Mouse (Mus musculus) neural tube, embryonic 14.5 days (tissue): ENCODE results near the gene Gm5108. TPM values are rescaled to one million over a fixed set of nuclear protein-coding genes. Genes with fewer than 3 reads are reported as not detected.

Experiments used
- ATAC-seq: fragments of 200-750 bp; cut with Nextera tagmentation; 2 replicates; pipeline ENCODE4 v1.8.0; 2017; ENCODE audit warnings: low read depth, mild to moderate bottlenecking, moderate TSS enrichment, moderate library complexity
- H3K27ac ChIP-seq: fragments of 300-500 bp; sonication (generic); 2 replicates; pipeline ENCODE4 v1.5.1; 2014; ENCODE audit warnings: low read depth, mild to moderate bottlenecking, control low read depth, low read length, moderate library complexity, mixed read lengths
- H3K27me3 ChIP-seq: fragments of 300-500 bp; sonication (generic); 2 replicates; pipeline ENCODE4 v1.6.1; 2014; ENCODE audit warnings: low read length; ENCODE audit not compliant: control insufficient read depth, insufficient read depth
- H3K36me3 ChIP-seq: fragments of 300-500 bp; sonication (generic); 2 replicates; pipeline ENCODE4 v1.6.1; 2014; ENCODE audit warnings: low read length, mixed read lengths; ENCODE audit not compliant: control insufficient read depth, insufficient read depth
- H3K4me1 ChIP-seq: fragments of 300-500 bp; sonication (generic); 2 replicates; pipeline ENCODE4 v1.6.1; 2014; ENCODE audit warnings: low read length; ENCODE audit not compliant: control insufficient read depth, insufficient read depth
- H3K4me2 ChIP-seq: fragments of 300-500 bp; sonication (generic); 2 replicates; pipeline ENCODE4 v1.6.1; 2014; ENCODE audit warnings: mild to moderate bottlenecking, low read depth, low read length, control low read depth
- H3K4me3 ChIP-seq: fragments of 300-500 bp; sonication (generic); 2 replicates; pipeline ENCODE4 v1.5.1; 2014; ENCODE audit warnings: low read depth, low read length, control low read depth, mixed read lengths
- H3K9ac ChIP-seq: fragments of 300-500 bp; sonication (generic); replicated peaks from 2 replicates; pipeline ENCODE4 v1.6.1; 2014; ENCODE audit warnings: low read depth, mild to moderate bottlenecking, control low read depth, low read length, mixed read lengths
- H3K9me3 ChIP-seq: fragments of 300-500 bp; sonication (generic); 2 replicates; pipeline ENCODE4 v1.6.1; 2016; ENCODE audit warnings: low read length; ENCODE audit not compliant: control insufficient read depth
- WGBS: fragments of 180-500 bp; shearing (Covaris S2); extraction: QIAGEN DNeasy Blood & Tissue Kit; methylation state at CpG from one replicate; pipeline ENCODE4 v1.1.7; 2014; 5-methylcytosine and 5-hydroxymethylcytosine counted together
- polyA plus RNA-seq: library from polyadenylated mRNA; unstranded; fragments of >200 nt; fragmentation: Nextera tagmentation; extraction: Ambion mirVana; gene quantifications from 2 replicates; pipeline ENCODE4 v1.2.1, GENCODE M21; 2014

Gm5108 gene
- polyA plus RNA-seq, result not detected in 2 replicates

- ATAC-seq, result no peak
- no peaks in the 10 kb centered on the region for H3K9me3 ChIP-seq
- no peaks in the 10 kb centered on the region for H3K36me3 ChIP-seq
- no peak within 1 kb of the TSS for H3K9ac ChIP-seq
- no peak within 1 kb of the TSS for H3K4me3 ChIP-seq
- H3K4me2 ChIP-seq, result no peak within 1 kb of the TSS
- no peaks in the 10 kb centered on the region for H3K27me3 ChIP-seq
- H3K27ac ChIP-seq, result no peak within 1 kb of the TSS
- WGBS, result 94% methylated on average over 2 of the region's 2 CpGs
- no peaks in the 10 kb centered on the region for H3K4me1 ChIP-seq
Observed at GRCm38 (mm10) chr5:67941369-67941768, at the start of gene Gm5108. Gene Gm5108 (plus strand): TSS chr5:67941669.

- H3K9ac ChIP-seq, result no peak overlapping the region
- no peak for ATAC-seq
Observed at GRCm38 (mm10) chr5:67898921-67899320, 42.5 kb upstream of the Gm5108 start.

DNA sequence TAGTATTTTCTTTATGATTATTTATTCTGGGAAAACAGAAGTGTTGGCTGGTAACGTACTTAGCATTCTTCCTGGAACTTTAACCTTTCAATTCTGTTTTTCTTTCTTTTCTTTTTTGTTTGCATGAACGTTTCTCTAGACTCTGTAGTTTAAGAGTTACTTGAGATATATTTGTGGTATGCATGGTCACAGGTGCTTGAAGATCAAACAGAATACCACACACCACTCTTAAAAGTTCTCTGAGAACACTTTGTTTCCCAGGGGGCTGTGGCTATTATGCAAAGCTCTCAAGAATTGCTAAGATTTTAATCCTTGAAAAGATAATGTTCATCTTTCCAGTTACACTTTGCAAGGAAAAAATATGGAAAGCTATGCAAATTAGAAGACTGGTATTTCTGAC is 36.9 kb upstream of the Gm5108 start:
- no peaks in the 10 kb centered on the region for H3K27me3 ChIP-seq
- no peaks in the 10 kb centered on the region for H3K4me1 ChIP-seq
- no peaks in the 10 kb centered on the region for H3K36me3 ChIP-seq
- H3K4me2 ChIP-seq, result no peak overlapping the region
- no peak overlapping the region for H3K9ac ChIP-seq
- H3K27ac ChIP-seq, result no peak overlapping the region
- H3K4me3 ChIP-seq, result no peak overlapping the region
- no peak for ATAC-seq
- 73% methylated on average over 2 of the region's 2 CpGs for WGBS
- H3K9me3 ChIP-seq, result no peaks in the 10 kb centered on the region

More at GRCm38 (mm10) chr5:67898921-67899320, 42.5 kb upstream of the Gm5108 start:
- 89% methylated on average over 1 of the region's 1 CpGs for WGBS
- Histone ChIP-seq H3K36me3 (no peaks in the 10 kb centered on the region), H3K4me3 (no peak overlapping the region), H3K27me3 (no peaks in the 10 kb centered on the region), H3K4me1 (no peaks in the 10 kb centered on the region), H3K4me2 (no peak overlapping the region), H3K9me3 (no peaks in the 10 kb centered on the region), H3K27ac (no peak overlapping the region)

DNA sequence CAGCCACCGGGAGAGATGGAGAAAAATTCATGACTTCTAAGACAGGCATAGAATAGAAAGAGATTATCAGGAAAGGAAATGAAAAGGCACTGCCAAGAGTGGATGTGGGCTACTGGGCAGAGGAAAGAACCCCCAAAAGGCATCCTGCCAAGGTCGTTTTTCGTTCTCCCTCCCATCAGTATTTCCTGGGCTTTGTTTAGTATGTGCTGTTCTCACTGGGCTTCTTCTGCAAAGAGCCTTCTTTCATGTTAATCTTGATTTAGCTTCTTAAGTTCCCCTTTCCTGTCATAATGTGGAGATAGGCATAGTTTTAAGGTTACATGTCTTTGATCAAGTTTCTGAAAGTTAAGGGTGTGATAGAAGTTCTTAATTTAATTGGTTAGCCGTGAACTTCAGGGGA is 10.9 kb upstream of the Gm5108 start:
- Histone ChIP-seq H3K4me1 (no peaks in the 10 kb centered on the region), H3K4me2 (no peak overlapping the region), H3K9me3 (no peaks in the 10 kb centered on the region), H3K27me3 (no peaks in the 10 kb centered on the region), H3K9ac (no peak overlapping the region), H3K36me3 (no peaks in the 10 kb centered on the region), H3K4me3 (no peak overlapping the region), H3K27ac (no peak overlapping the region)
- no peak for ATAC-seq
- 55% methylated on average over 4 of the region's 4 CpGs for WGBS

DNA sequence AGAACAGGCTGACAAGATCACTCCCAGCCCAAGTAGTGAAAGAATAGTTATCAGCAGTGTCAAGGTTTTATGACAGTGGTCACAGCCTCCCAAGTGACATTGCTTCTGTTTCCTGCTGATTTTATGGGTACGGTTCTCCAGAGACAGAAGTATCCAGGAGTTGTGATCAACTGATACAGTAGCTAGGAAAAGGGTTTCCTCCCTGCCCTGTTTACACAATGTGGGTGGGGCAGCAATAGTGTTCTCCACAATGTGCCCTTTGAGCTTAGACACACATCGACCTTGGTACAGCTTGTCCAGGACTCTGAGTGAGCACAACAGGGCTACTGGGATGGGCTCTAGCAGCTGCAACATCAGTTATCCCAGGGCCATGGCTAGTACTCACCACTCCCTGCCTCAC is 9.8 kb upstream of the Gm5108 start:
- Histone ChIP-seq H3K27me3 (no peaks in the 10 kb centered on the region), H3K9ac (no peak overlapping the region), H3K4me2 (no peak overlapping the region), H3K36me3 (no peaks in the 10 kb centered on the region), H3K27ac (no peak overlapping the region), H3K4me3 (no peak overlapping the region), H3K4me1 (no peaks in the 10 kb centered on the region), H3K9me3 (no peaks in the 10 kb centered on the region)
- no peak for ATAC-seq
- 27% methylated on average over 2 of the region's 2 CpGs for WGBS

DNA sequence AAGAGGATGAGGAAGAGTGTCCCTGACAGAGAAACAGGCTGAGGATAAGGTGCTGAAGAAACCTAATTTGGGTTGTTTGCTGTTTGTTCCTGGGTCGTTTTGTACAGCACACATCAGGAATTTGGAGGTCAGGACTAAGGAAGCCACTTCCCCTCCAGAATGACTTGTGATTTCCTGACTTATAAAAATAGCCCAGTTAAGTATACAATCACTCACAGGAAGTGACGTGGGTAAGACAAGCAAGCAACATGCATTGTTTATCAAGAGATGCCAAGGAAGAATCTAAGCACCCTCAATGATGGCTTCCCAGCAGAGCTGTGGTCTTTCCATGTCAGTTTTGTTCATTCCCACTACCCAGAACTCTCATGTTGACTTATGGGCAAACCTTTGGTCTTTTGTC is 1.7 kb downstream of the Gm5108 start:
- no peaks in the 10 kb centered on the region for H3K27me3 ChIP-seq
- no peak overlapping the region for H3K27ac ChIP-seq
- WGBS, result 74% methylated on average over 2 of the region's 2 CpGs
- no peak overlapping the region for H3K4me2 ChIP-seq
- no peak overlapping the region for H3K4me3 ChIP-seq
- H3K36me3 ChIP-seq, result no peaks in the 10 kb centered on the region
- no peak overlapping the region for H3K9ac ChIP-seq
- H3K4me1 ChIP-seq, result no peaks in the 10 kb centered on the region
- no peak for ATAC-seq
- H3K9me3 ChIP-seq, result no peaks in the 10 kb centered on the region

- no peaks in the 10 kb centered on the region for H3K9me3 ChIP-seq
- H3K27me3 ChIP-seq, result no peaks in the 10 kb centered on the region
- H3K4me2 ChIP-seq, result no peak overlapping the region
- no peaks in the 10 kb centered on the region for H3K36me3 ChIP-seq
- WGBS, result 91% methylated on average over 1 of the region's 1 CpGs
- H3K4me1 ChIP-seq, result no peaks in the 10 kb centered on the region
- H3K9ac ChIP-seq, result no peak overlapping the region
- H3K27ac ChIP-seq, result no peak overlapping the region
- H3K4me3 ChIP-seq, result no peak overlapping the region
- ATAC-seq, result no peak
Observed at GRCm38 (mm10) chr5:67944074-67944785, 2.8 kb downstream of the Gm5108 start.

DNA sequence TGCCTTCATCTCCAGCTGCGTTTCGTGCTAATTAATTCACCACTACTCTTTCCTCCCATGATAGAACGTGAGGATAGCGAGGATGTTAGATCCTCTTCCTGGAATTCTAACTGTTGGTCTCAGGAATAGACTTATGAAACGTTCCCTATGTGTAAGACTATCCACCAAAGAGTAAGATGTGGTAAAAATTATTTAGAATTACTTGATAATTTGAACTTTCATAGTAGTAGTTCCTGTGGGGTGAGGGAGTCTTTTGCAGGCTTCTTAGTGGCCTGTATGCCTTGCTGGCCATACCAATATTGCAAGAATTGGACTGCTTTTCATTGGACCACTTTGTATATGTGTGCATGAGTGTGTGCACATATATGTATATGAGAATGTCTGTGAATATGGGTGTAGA is 4.9 kb downstream of the Gm5108 start, which contains the start of gene Gm21905:
TSS of gene Gm21905 (minus strand) at position 101 of the 400 bp plus-strand sequence.
- Histone ChIP-seq H3K4me1 (no peaks in the 10 kb centered on the region), H3K4me2 (no peak within 1 kb of the TSS), H3K27ac (no peak within 1 kb of the TSS), H3K36me3 (no peaks in the 10 kb centered on the region), H3K27me3 (no peaks in the 10 kb centered on the region), H3K4me3 (no peak within 1 kb of the TSS), H3K9me3 (no peaks in the 10 kb centered on the region), H3K9ac (no peak within 1 kb of the TSS)
- no peak for ATAC-seq
- 79% methylated on average over 5 of the region's 5 CpGs for WGBS

DNA sequence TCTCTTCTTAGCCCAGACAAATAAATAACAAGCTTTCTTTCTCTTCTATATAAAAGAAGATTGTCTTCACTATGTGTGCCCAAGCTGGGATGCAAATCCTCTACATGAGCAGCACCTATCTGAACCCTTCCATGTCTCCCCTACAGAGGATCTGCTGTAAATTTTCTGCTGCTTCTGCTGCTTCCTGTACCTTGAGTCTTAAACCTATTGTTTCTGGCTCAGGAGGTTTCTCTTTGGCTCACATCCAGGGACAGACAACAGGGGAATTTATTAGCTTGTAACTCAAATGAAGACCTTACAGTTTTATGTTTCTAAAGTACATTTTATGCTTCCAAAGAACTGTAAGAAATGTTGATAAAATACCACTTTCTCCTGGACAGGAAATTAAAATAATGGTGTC is 5.5 kb downstream of the Gm5108 start:
- Histone ChIP-seq H3K4me1 (no peaks in the 10 kb centered on the region), H3K4me3 (no peak overlapping the region), H3K27ac (no peak overlapping the region), H3K9ac (no peak overlapping the region), H3K9me3 (no peaks in the 10 kb centered on the region), H3K4me2 (no peak overlapping the region), H3K36me3 (no peaks in the 10 kb centered on the region), H3K27me3 (no peaks in the 10 kb centered on the region)
- ATAC-seq, result no peak
